Mouse (Mus musculus): ENCODE measurements around the gene Rbm44. TPM values are rescaled to one million over a fixed set of nuclear protein-coding genes. Genes with fewer than 3 reads are reported as not detected.

Rbm44 gene
- polyA plus RNA-seq, 1 experiment = 0.19 TPM

- no peak for DNase-seq (ENCODE audit: low read depth)
- TF ChIP-seq CTCF (IDR thresholded peaks at IDR 0.05; ENCODE audit: borderline replicate concordance, extremely low read depth, insufficient read depth, insufficient read length) (no peak), POLR2A (IDR thresholded peaks at IDR 0.05; ENCODE audit: borderline replicate concordance, extremely low read depth, insufficient read depth, insufficient read length, poor library complexity, severe bottlenecking) (no peak)
Observed at GRCm38 (mm10) chr1:91179533-91180173, 34.8 kb downstream of the Rbm44 start, which contains the start of gene Ramp1. Gene Ramp1 (plus strand): TSS chr1:91179822.

GRCm38 (mm10) chr1:91180174-91180565 lies 35.3 kb downstream of the Rbm44 start:
- DNase-seq (ENCODE audit: low read depth) = no peak
- TF ChIP-seq POLR2A (IDR thresholded peaks at IDR 0.05; ENCODE audit: borderline replicate concordance, extremely low read depth, insufficient read depth, insufficient read length, poor library complexity, severe bottlenecking) (no peak), CTCF (IDR thresholded peaks at IDR 0.05; ENCODE audit: borderline replicate concordance, extremely low read depth, insufficient read depth, insufficient read length) (no peak)

DNA sequence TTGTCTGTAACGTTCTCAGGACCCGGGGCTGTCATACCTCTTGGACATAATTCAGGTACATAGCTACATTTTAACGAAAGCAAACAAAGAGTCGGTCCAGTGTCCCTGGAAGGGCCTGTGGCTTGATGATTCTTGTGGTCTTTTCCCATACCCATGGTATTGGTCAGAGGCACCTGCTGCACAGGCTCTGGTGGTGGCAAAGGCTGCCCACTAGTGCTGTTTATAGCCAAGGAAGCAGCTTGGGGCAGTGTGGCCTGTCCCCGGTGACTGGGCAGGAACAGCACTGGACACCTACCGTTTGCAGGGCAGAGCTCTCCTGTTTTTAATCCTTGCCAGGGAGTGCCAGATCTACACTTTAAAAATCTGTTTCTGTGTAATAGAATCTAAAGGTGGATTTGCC lies 35.8 kb downstream of the Rbm44 start:
- no peak for DNase-seq (ENCODE audit: low read depth)
- no peak for TF ChIP-seq POLR2A (IDR thresholded peaks at IDR 0.05; ENCODE audit: borderline replicate concordance, extremely low read depth, insufficient read depth, insufficient read length, poor library complexity, severe bottlenecking)
- TF ChIP-seq CTCF (IDR thresholded peaks at IDR 0.05; ENCODE audit: borderline replicate concordance, extremely low read depth, insufficient read depth, insufficient read length) = no peak

DNA sequence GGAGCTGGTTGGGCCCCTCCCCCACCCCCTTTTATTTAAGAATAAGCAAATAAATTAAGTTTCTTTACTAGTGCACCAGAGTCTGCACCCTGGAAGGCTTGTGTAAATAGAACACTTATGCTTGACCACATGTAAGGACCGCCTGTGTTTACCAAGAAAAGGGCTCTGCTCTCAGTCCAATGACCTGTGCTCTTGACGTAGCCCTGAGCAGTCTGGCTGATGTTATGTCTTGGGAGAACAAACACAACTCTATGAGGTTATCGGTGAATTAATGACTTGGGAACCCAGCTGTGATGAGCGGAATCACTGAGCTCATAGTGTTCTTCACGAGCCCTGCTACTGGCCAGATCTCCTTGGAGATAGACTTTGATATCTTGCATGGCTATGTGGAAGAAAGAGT lies 36.4 kb downstream of the Rbm44 start:
- TF ChIP-seq POLR2A (IDR thresholded peaks at IDR 0.05; ENCODE audit: borderline replicate concordance, extremely low read depth, insufficient read depth, insufficient read length, poor library complexity, severe bottlenecking) (no peak), CTCF (IDR thresholded peaks at IDR 0.05; ENCODE audit: borderline replicate concordance, extremely low read depth, insufficient read depth, insufficient read length) (no peak)

GRCm38 (mm10) chr1:91181784-91182450 lies 37.0 kb downstream of the Rbm44 start:
- peak; percentile 37 for DNase-seq (ENCODE audit: low read depth)
- TF ChIP-seq POLR2A (IDR thresholded peaks at IDR 0.05; ENCODE audit: borderline replicate concordance, extremely low read depth, insufficient read depth, insufficient read length, poor library complexity, severe bottlenecking) (no peak), CTCF (IDR thresholded peaks at IDR 0.05; ENCODE audit: borderline replicate concordance, extremely low read depth, insufficient read depth, insufficient read length) (no peak)

More for the DNA sequence above, 36.4 kb downstream of the Rbm44 start:
- peak; percentile 6 for DNase-seq (ENCODE audit: low read depth)

- TF ChIP-seq CTCF (IDR thresholded peaks at IDR 0.05; ENCODE audit: borderline replicate concordance, extremely low read depth, insufficient read depth, insufficient read length) (no peak), POLR2A (IDR thresholded peaks at IDR 0.05; ENCODE audit: borderline replicate concordance, extremely low read depth, insufficient read depth, insufficient read length, poor library complexity, severe bottlenecking) (no peak)
- DNase-seq (ENCODE audit: low read depth) = no peak
Observed at GRCm38 (mm10) chr1:91183305-91183704, 38.4 kb downstream of the Rbm44 start.

GRCm38 (mm10) chr1:91186677-91187076 lies 41.8 kb downstream of the Rbm44 start:
- no peak for DNase-seq (ENCODE audit: low read depth)
- TF ChIP-seq POLR2A (IDR thresholded peaks at IDR 0.05; ENCODE audit: borderline replicate concordance, extremely low read depth, insufficient read depth, insufficient read length, poor library complexity, severe bottlenecking) (no peak), CTCF (IDR thresholded peaks at IDR 0.05; ENCODE audit: borderline replicate concordance, extremely low read depth, insufficient read depth, insufficient read length) (no peak)

- TF ChIP-seq POLR2A (IDR thresholded peaks at IDR 0.05; ENCODE audit: borderline replicate concordance, extremely low read depth, insufficient read depth, insufficient read length, poor library complexity, severe bottlenecking) (no peak), CTCF (IDR thresholded peaks at IDR 0.05; ENCODE audit: borderline replicate concordance, extremely low read depth, insufficient read depth, insufficient read length) (no peak)
- DNase-seq (ENCODE audit: low read depth) = no peak
Observed at GRCm38 (mm10) chr1:91187315-91187714, 42.4 kb downstream of the Rbm44 start.

GRCm38 (mm10) chr1:91187786-91188640 lies 43.1 kb downstream of the Rbm44 start:
- DNase-seq (ENCODE audit: low read depth) = no peak
- TF ChIP-seq CTCF (IDR thresholded peaks at IDR 0.05; ENCODE audit: borderline replicate concordance, extremely low read depth, insufficient read depth, insufficient read length) (no peak), POLR2A (IDR thresholded peaks at IDR 0.05; ENCODE audit: borderline replicate concordance, extremely low read depth, insufficient read depth, insufficient read length, poor library complexity, severe bottlenecking) (no peak)

GRCm38 (mm10) chr1:91188851-91189460 lies 44.1 kb downstream of the Rbm44 start:
- DNase-seq (ENCODE audit: low read depth) = no peak

DNA sequence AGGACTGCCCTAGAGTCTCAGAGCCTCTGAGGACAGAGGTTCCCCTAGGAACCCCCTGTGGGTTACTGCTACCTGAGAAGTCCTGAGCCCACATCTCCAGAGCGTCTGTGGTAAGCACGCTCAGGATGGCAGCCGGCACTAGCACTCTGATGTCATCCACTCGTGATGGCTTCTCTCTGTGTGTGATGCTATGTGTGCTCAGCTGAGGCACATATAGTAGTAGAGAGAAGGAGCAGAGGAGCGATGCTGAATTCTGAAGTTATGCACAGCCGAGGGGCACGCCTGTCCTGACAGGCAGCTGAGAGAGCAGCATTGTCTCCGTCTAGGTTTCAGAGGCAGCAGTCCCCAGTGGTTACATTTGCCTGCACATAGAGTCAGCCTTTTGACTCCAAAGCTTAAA lies 47.3 kb downstream of the Rbm44 start:
- DNase-seq (ENCODE audit: low read depth) = no peak
- no peak for TF ChIP-seq CTCF (IDR thresholded peaks at IDR 0.05; ENCODE audit: borderline replicate concordance, extremely low read depth, insufficient read depth, insufficient read length)
- no peak for TF ChIP-seq POLR2A (IDR thresholded peaks at IDR 0.05; ENCODE audit: borderline replicate concordance, extremely low read depth, insufficient read depth, insufficient read length, poor library complexity, severe bottlenecking)

More at GRCm38 (mm10) chr1:91188851-91189460, 44.1 kb downstream of the Rbm44 start:
- TF ChIP-seq POLR2A (IDR thresholded peaks at IDR 0.05; ENCODE audit: borderline replicate concordance, extremely low read depth, insufficient read depth, insufficient read length, poor library complexity, severe bottlenecking) (no peak), CTCF (IDR thresholded peaks at IDR 0.05; ENCODE audit: borderline replicate concordance, extremely low read depth, insufficient read depth, insufficient read length) (no peak)
